Mouse (Mus musculus) layer of hippocampus, adult 2 months (tissue): ENCODE results near the gene Gm2696. TPM values are rescaled to one million over a fixed set of nuclear protein-coding genes. Genes with fewer than 3 reads are reported as not detected.

Experiments
- DNase-seq, 2 experiments: peaks; one replicate each; pipeline ENCODE4 v3.0.0; 2022; ENCODE audit warnings: low spot score in 2 of 2
- H3K27ac ChIP-seq: fragments of 200-600 bp; 2 replicates; pipeline ENCODE4 v1.8.1; 2022
- H3K4me3 ChIP-seq: fragments of 200-600 bp; 2 replicates; pipeline ENCODE4 v1.8.1; 2022; ENCODE audit warnings: mild to moderate bottlenecking
- CTCF ChIP-seq: fragments of 200-600 bp; conservative IDR thresholded peaks from 2 replicates; pipeline ENCODE4 v1.8.1; 2022; ENCODE audit warnings: antibody characterized with exemption, mild to moderate bottlenecking, moderate library complexity
- total RNA-seq, 2 experiments: library from RNA; stranded (reverse); gene quantifications; 2 replicates each; pipeline ENCODE4 v1.2.3; 2021

Gene Gm2696
- total RNA-seq, 2 experiments from 2014 or later: not detected

GRCm38 (mm10) chr10:77811743-77812142 lies 2.7 kb upstream of the Gm2696 start, which contains the start of gene Gm9507:
Gm9507 (minus strand) TSS chr10:77811843.
- no peak within 1 kb of the TSS for H3K27ac ChIP-seq
- no peak for DNase-seq
- no peak for TF ChIP-seq CTCF
- H3K4me3 ChIP-seq: no peak within 1 kb of the TSS

- DNase-seq: no peak
- Histone ChIP-seq H3K27ac (no peak overlapping the region), H3K4me3 (no peak overlapping the region)
- TF ChIP-seq CTCF: peak; percentile 72
These were observed 1.0 kb downstream of the Gm2696 start for GRCm38 (mm10) chr10:77815514-77815913.

- no peak for TF ChIP-seq CTCF
- DNase-seq: no peak
- no peak overlapping the region for H3K4me3 ChIP-seq
- H3K27ac ChIP-seq: no peak overlapping the region
These were observed 4.0 kb downstream of the Gm2696 start for GRCm38 (mm10) chr10:77818523-77818922.

DNA sequence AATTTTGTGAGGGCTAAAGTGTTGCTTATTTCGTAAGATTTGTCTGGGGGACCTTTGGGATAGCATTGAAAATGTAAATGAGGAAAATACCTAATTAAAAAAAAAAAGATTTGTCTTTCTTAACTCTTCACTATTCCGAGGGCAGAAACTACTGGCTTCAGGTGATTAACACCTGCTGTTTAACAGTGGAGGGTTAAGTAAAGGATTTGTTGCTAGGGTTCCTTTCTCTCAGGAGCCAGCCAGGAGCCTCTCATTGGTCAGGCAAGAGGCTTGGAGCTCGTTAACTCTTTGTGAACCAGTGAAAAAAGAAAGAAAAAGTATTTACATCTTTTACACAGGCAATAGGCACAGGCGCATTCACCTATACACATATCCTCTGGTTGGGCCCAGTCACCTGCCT lies 4.7 kb downstream of the Gm2696 start:
- no peak for TF ChIP-seq CTCF
- no peak overlapping the region for H3K27ac ChIP-seq
- H3K4me3 ChIP-seq: no peak overlapping the region
- DNase-seq: no peak

DNA sequence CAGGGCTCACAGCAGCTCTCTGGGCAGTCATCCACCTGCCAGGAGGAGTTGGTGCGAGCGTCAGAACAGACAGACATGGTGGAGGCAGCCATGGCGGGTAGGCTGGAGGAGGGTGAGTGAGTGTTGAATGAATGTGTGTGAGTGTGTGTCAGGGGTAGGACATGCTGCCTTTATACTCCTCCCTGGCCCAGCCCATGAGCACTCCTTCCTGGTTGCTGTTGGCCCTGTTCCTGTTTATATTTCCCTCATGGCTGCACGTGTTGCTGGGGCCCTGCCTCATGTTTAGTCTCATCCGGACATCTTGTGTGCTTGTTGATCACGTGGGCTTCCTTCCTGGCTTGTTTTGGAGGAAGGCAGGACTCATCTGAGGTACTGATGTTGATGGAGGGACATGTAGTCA lies 12.5 kb downstream of the Gm2696 start, which contains the start of gene Krtap10-4:
Gene Krtap10-4, minus strand, starts transcription at position 145 of the 400 bp plus-strand sequence.
- no peak for TF ChIP-seq CTCF
- Histone ChIP-seq H3K27ac (no peak within 1 kb of the TSS), H3K4me3 (no peak within 1 kb of the TSS)
- DNase-seq: no peak

DNA sequence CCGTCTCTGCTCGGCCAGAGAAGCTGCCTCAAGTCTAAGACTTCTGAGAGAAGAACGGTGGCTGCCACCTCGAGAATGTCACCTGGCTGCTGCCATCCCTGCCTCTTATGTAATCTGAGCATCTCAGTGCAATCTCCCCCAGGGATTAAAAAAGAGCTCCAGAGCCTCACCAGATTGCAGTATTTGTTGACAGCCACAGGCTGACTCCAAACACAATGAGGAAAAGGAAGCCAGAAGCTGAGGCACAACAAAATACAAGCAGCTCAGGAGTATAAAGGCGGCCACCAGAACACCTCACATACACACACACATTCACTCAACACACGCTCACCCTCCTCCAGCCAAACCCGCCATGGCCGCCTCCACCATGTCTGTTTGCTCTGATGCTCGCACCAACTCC lies 21.2 kb downstream of the Gm2696 start, which contains the start of gene Krtap10-10:
Gene Krtap10-10, plus strand, starts transcription at position 301 of the 400 bp plus-strand sequence.
- no peak for TF ChIP-seq CTCF
- no peak for DNase-seq
- H3K27ac ChIP-seq: no peak within 1 kb of the TSS
- H3K4me3 ChIP-seq: no peak within 1 kb of the TSS

GRCm38 (mm10) chr10:77839006-77839405 lies 24.5 kb downstream of the Gm2696 start:
- no peak overlapping the region for H3K27ac ChIP-seq
- no peak overlapping the region for H3K4me3 ChIP-seq
- TF ChIP-seq CTCF: no peak
- no peak for DNase-seq

DNA sequence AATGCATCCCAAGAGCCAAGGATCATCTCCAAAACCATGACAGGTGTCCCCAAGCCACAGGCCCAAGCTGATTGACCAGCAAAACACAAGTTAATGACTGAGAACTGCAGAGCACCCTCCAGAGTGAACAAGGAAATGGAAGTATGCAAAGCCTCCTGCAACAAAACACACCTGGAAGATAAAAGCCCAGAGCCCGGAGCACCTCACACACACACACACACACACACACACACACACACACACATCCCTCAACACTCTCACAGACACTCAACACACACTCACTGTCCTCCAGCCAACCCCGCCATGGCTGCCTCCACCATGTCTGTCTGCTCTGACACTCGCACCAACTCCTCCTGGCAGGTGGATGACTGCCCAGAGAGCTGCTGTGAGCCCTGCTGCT lies 32.0 kb downstream of the Gm2696 start, which contains the start of gene Gm36176:
Gene Gm36176, plus strand, starts transcription at position 301 of the 400 bp plus-strand sequence.
- H3K27ac ChIP-seq: no peak within 1 kb of the TSS
- no peak for DNase-seq
- H3K4me3 ChIP-seq: no peak within 1 kb of the TSS
- TF ChIP-seq CTCF: no peak

DNA sequence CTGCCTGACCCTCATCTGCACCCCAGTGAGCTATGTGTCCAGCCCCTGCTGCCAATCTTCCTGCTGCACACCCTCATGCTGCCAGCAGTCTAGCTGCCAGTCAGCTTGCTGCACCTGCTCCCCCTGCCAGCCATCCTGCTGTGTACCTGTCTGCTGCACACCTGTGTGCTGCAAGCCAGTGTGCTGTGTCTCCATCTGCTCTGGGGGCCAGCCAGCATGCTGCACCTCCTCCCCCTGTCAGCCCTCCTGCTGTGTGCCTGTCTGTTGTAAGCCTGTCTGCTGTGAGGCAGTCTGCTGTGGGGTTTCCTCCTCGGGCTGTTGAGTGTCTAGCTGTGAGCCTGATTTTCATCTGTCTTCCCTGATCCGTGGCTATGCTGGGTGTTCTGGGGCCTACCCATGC lies 32.5 kb downstream of the Gm2696 start:
- DNase-seq: no peak
- no peak overlapping the region for H3K4me3 ChIP-seq
- no peak overlapping the region for H3K27ac ChIP-seq
- TF ChIP-seq CTCF: no peak

DNA sequence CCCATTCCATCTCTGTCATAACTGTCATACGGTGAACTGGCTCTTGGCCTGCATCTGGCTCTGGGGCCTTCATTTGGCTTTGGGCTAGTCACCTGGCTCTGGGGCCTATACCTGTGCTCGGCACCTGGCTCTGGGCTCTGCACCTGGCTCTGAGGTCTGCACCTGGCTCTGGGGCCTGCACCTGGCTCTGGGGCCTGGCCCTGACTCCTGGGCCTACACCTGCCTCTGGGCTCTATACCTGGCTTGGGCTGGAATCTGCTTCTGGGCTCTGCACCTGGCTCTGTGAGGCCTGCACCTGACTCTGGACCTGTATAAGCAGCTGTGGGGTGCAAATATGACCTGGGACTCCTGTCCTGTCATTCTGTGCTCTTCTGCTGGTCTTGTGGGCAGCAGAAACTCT lies 33.1 kb downstream of the Gm2696 start:
- no peak for TF ChIP-seq CTCF
- H3K27ac ChIP-seq: no peak overlapping the region
- no peak for DNase-seq

DNA sequence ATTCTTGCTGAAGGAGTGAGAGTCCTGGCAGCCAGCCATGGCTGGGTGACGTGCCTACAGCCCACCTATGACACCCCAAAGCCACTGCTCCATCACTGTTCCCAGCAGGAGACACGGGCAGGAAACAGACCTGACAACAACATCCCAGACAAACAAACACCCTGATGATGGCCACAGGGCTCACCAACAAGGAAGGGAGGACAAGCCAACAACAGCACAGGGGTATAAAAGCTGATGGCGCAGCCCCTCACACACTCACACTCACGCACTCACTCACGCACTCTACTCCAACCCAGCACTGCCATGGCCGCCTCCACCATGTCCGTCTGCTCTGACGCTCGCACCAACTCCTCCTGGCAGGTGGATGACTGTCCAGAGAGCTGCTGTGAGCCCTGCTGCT lies 38.1 kb downstream of the Gm2696 start, which contains the start of gene Gm10318:
Gene Gm10318, plus strand, starts transcription at position 301 of the 400 bp plus-strand sequence.
- no peak for DNase-seq
- Histone ChIP-seq H3K4me3 (no peak within 1 kb of the TSS), H3K27ac (no peak within 1 kb of the TSS)
- no peak for TF ChIP-seq CTCF

More for the DNA sequence above, 33.1 kb downstream of the Gm2696 start:
- no peak overlapping the region for H3K4me3 ChIP-seq

DNA sequence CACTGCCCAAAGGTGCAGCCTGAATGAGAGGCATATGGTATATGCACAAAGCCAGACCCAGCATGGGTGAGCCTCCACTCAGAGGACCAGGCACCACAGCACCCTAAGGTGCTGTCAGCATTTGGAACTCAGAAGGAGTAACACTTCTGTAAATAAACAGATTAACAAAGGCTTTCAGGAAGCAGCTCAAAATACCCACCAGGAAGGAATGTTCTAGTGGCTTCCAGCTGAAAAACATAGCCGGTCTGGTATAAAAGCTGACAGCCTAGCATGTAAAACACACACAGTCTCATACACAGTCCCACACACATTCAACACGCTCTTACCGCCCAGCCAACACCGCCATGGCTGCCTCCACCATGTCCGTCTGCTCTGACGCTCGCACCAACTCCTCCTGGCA lies 47.2 kb downstream of the Gm2696 start, which contains the start of gene Gm3285:
Gene Gm3285, plus strand, starts transcription at position 301 of the 400 bp plus-strand sequence.
- H3K4me3 ChIP-seq: no peak within 1 kb of the TSS
- no peak for TF ChIP-seq CTCF
- H3K27ac ChIP-seq: no peak within 1 kb of the TSS
- DNase-seq: no peak

DNA sequence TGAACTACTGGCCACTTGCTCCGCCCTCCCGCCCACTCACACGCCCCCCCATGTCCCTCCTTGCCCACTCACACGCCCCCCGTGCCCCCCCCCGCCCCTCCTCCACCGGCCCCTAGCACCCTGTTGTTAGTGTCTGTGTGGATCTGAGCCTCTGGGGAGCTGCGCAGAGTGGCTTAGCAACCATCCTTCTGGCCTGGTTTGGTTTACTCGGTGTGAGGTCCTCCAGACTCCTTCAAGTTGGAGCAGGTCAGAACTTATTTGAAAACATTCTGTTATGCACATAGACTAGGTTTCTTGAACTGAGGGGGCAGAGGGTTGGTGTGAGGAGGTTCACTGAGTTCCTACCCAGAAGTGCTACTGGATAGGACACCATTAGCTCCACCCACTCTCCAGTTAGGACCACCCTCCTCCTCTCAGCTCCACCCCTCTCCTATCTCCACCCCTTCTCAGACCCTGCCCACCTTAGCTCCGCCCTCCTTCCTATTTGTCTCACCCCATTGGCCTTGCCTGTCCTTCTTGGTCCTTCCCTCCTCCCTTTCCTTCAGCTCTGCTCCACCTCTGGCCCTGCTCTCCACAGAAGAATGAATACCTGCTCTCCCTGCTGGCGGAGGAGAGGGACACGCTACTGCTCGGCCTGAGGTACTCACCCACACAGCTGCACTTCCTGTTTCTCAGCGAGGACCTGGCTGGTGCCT lies 49.7 kb downstream of the Gm2696 start:
- H3K4me3 ChIP-seq: no peak overlapping the region
- no peak overlapping the region for H3K27ac ChIP-seq
- no peak for TF ChIP-seq CTCF
- DNase-seq: no peak

GRCm38 (mm10) chr10:77864762-77865143 lies 50.3 kb downstream of the Gm2696 start:
- no peak overlapping the region for H3K27ac ChIP-seq
- no peak overlapping the region for H3K4me3 ChIP-seq
- no peak for TF ChIP-seq CTCF
- no peak for DNase-seq
